Mouse (Mus musculus) limb, embryonic 12.5 days (tissue): Measurements from ENCODE around the gene Slc39a5. TPM values are rescaled to one million over a fixed set of nuclear protein-coding genes. Genes with fewer than 3 reads are reported as not detected.

Source experiments
- ATAC-seq: fragments of 200-750 bp; cut with Nextera tagmentation; 2 replicates; pipeline ENCODE4 v1.8.0; 2017; ENCODE audit warnings: low read depth, moderate TSS enrichment; ENCODE audit not compliant: insufficient number of reproducible peaks, insufficient read depth, low FRiP score, low TSS enrichment
- H3K27ac ChIP-seq: fragments of 300-500 bp; sonication (generic); 2 replicates; pipeline ENCODE4 v1.5.1; 2016; ENCODE audit warnings: mild to moderate bottlenecking, moderate library complexity
- H3K27me3 ChIP-seq: fragments of 300-500 bp; sonication (generic); 2 replicates; pipeline ENCODE4 v1.6.1; 2016; ENCODE audit warnings: mild to moderate bottlenecking, moderate library complexity
- H3K36me3 ChIP-seq: fragments of 300-500 bp; sonication (generic); 2 replicates; pipeline ENCODE4 v1.6.1; 2016; ENCODE audit warnings: mild to moderate bottlenecking, moderate library complexity
- H3K4me1 ChIP-seq: fragments of 300-500 bp; sonication (generic); replicated peaks from 2 replicates; pipeline ENCODE4 v1.6.1; 2016
- H3K4me2 ChIP-seq: fragments of 300-500 bp; sonication (generic); 2 replicates; pipeline ENCODE4 v1.6.1; 2016; ENCODE audit warnings: mild to moderate bottlenecking, moderate library complexity
- H3K4me3 ChIP-seq: fragments of 300-500 bp; sonication (generic); replicated peaks from 2 replicates; pipeline ENCODE4 v1.5.1; 2016; ENCODE audit warnings: mild to moderate bottlenecking
- H3K9ac ChIP-seq: fragments of 300-500 bp; sonication (generic); replicated peaks from 2 replicates; pipeline ENCODE4 v1.6.1; 2016; ENCODE audit warnings: mild to moderate bottlenecking, moderate library complexity
- H3K9me3 ChIP-seq: fragments of 300-500 bp; sonication (generic); 2 replicates; pipeline ENCODE4 v1.6.1; 2016; ENCODE audit warnings: mild to moderate bottlenecking, moderate library complexity
- WGBS: fragments of 180-500 bp; shearing (Covaris S2); methylation state at CpG from one replicate; pipeline ENCODE4 v1.1.7; 2016; 5-methylcytosine and 5-hydroxymethylcytosine counted together
- microRNA-seq: library from miRNA; unstranded; fragments of <30 nt; microRNA quantifications from one replicate; pipeline ENCODE4, GENCODE M21; 2017
- polyA plus RNA-seq: library from polyadenylated mRNA; unstranded; fragments of >200 nt; fragmentation: Nextera tagmentation; extraction: Ambion mirVana; gene quantifications from 2 replicates; pipeline ENCODE4 v1.2.1, GENCODE M21; 2016

Gene Slc39a5
- polyA plus RNA-seq, 1 experiment from 2014 or later, result not detected

DNA sequence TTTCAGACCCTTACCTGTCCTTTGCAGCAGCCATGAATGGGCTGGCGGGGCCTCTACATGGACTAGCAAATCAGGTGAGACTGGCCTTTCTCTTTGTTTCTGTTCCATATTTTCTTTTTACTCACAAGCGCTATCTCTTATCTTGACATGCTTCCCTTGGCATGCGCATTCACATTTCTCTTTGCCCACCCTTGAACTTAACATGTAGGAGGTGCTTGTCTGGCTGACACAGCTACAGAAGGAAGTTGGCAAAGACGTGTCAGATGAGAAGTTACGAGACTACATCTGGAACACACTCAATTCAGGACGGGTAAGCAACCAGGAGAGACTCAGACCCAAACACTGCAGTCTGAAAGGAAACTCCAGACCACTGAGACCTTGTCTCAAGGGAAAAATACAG, 41.8 kb downstream of the Slc39a5 start:
- H3K4me1 ChIP-seq, result no peaks in the 10 kb centered on the region
- no peak overlapping the region for H3K4me3 ChIP-seq
- no peak for ATAC-seq
- peaks cover 88% of the 10 kb centered on the region for H3K36me3 ChIP-seq
- H3K27ac ChIP-seq, result no peak overlapping the region
- H3K27me3 ChIP-seq, result no peaks in the 10 kb centered on the region
- no peak overlapping the region for H3K4me2 ChIP-seq
- no peaks in the 10 kb centered on the region for H3K9me3 ChIP-seq
- H3K9ac ChIP-seq, result no peak overlapping the region
- 87% methylated on average over 6 of the region's 6 CpGs for WGBS

DNA sequence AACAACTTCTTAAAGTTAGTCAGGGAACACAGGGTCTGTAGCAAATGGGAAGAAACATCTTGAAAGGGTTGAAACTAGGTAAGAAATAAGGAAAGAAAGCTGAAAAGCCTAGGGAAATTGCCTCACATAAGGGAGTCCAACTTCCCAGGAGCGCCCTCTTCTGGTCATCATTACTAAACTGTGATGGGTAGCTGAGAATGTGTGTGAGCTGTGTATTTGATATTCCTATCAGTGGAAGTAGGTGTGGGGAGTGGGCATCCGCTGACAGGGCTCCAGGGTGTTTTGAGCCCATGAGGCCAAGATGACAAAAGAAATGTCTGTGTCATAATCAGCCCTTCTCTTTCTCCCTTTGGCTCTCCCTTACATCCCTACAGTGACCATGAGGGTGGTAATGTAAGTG, 42.2 kb downstream of the Slc39a5 start:
- Histone ChIP-seq H3K9me3 (no peaks in the 10 kb centered on the region), H3K27me3 (no peaks in the 10 kb centered on the region), H3K4me3 (no peak overlapping the region), H3K9ac (no peak overlapping the region), H3K27ac (no peak overlapping the region), H3K36me3 (peaks cover 91% of the 10 kb centered on the region), H3K4me2 (no peak overlapping the region), H3K4me1 (no peaks in the 10 kb centered on the region)
- ATAC-seq, result no peak
- WGBS, result 64% methylated on average over 2 of the region's 2 CpGs

DNA sequence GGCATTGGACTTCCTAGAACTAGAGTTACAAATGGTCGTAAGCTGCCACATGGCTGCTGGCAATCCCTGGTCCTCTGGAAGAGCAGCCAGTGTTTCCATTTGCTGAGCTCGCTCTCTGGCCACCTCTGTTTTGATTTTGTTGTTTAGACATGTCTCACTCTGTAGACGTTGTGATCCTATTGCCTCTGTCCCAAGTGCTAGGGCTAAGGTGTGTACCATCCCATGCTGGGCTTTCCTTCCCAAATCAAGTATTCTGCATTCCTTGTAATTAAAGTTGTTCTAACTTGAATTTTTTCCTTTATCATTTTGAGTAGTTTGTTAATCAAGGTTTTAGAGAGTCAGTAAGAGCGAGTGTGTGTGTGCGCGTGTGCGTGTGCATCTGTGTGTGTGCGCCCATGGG, 53.5 kb downstream of the Slc39a5 start:
- 0 out of 2 replicates have a peak, but pooled peaks cover 5% of the 10 kb centered on the region for H3K4me1 ChIP-seq
- no peak overlapping the region for H3K4me3 ChIP-seq
- no peak overlapping the region for H3K4me2 ChIP-seq
- H3K9me3 ChIP-seq, result no peaks in the 10 kb centered on the region
- H3K9ac ChIP-seq, result no peak overlapping the region
- WGBS, result 90% methylated on average over 8 of the region's 8 CpGs
- ATAC-seq, result no peak
- no peaks in the 10 kb centered on the region for H3K27me3 ChIP-seq
- H3K36me3 ChIP-seq, result peaks cover 41% of the 10 kb centered on the region
- H3K27ac ChIP-seq, result no peak overlapping the region

Small RNAs within 50 kb of the gene (microRNA-seq; reads per million reads assigned to microRNA genes)
- not detected for gene Gm25361
- not detected for gene Gm26308
- gene Mir6914, result not detected
- gene Mir6915, result 1.6 reads per million

Other genes with a start within 250 kb of the Slc39a5 start
- 33.0 and 33.5 TPM in 2 replicates for gene Rbms2, start 220.9 kb downstream of the Slc39a5 start, polyA plus RNA-seq
- 1.5 and 2.3 TPM in 2 replicates for gene Gls2, start 206.8 kb downstream of the Slc39a5 start, polyA plus RNA-seq
- 31.0 and 32.4 TPM in 2 replicates for gene Spryd4, start 189.4 kb downstream of the Slc39a5 start, polyA plus RNA-seq
- gene Mip, start 175.4 kb downstream of the Slc39a5 start, polyA plus RNA-seq, result 0.38 and 0.44 TPM in 2 replicates
- 103 and 108 TPM in 2 replicates for gene Timeless, start 169.2 kb downstream of the Slc39a5 start, polyA plus RNA-seq
- gene Apon, start 147.1 kb downstream of the Slc39a5 start, polyA plus RNA-seq, result 0.68 and 1.0 TPM in 2 replicates
- not detected in 2 replicates for gene Apof, start 132.6 kb downstream of the Slc39a5 start, polyA plus RNA-seq
- 17.1 and 17.6 TPM in 2 replicates for gene Stat2, start 130.7 kb downstream of the Slc39a5 start, polyA plus RNA-seq
- 0.20 TPM in 2 replicates for gene Il23a, start 102.5 kb downstream of the Slc39a5 start, polyA plus RNA-seq
- gene Pan2, start 97.9 kb downstream of the Slc39a5 start, polyA plus RNA-seq, result 42.3 and 42.5 TPM in 2 replicates
- 351 and 359 TPM in 2 replicates for gene Cnpy2, start 78.8 kb downstream of the Slc39a5 start, polyA plus RNA-seq
- 178 and 181 TPM in 2 replicates for gene Cs, start 63.5 kb downstream of the Slc39a5 start, polyA plus RNA-seq
- 15.5 and 15.8 TPM in 2 replicates for gene Coq10a, start 32.2 kb downstream of the Slc39a5 start, polyA plus RNA-seq
- gene Ankrd52, start 24.1 kb downstream of the Slc39a5 start, polyA plus RNA-seq, result 13.5 and 14.8 TPM in 2 replicates
- 65.1 and 65.2 TPM in 2 replicates for gene Nabp2, start 10.3 kb upstream of the Slc39a5 start, polyA plus RNA-seq
- gene Rnf41, start 10.4 kb upstream of the Slc39a5 start, polyA plus RNA-seq, result 42.5 TPM in 2 replicates
- 105 and 120 TPM in 2 replicates for gene Smarcc2, start 58.0 kb upstream of the Slc39a5 start, polyA plus RNA-seq
- gene Myl6, start 92.9 kb upstream of the Slc39a5 start, polyA plus RNA-seq, result 827 and 868 TPM in 2 replicates
- gene Myl6b, start 97.5 kb upstream of the Slc39a5 start, polyA plus RNA-seq, result 3.2 and 3.4 TPM in 2 replicates
- gene Esyt1, start 124.6 kb upstream of the Slc39a5 start, polyA plus RNA-seq, result 18.5 and 19.9 TPM in 2 replicates
- gene Zc3h10, start 146.5 kb upstream of the Slc39a5 start, polyA plus RNA-seq, result 18.1 and 21.4 TPM in 2 replicates
- 3,599 and 3,605 TPM in 2 replicates for gene Rpl41, start 148.1 kb upstream of the Slc39a5 start, polyA plus RNA-seq
- gene Pa2g4, start 164.8 kb upstream of the Slc39a5 start, polyA plus RNA-seq, result 199 and 206 TPM in 2 replicates
- 15.4 and 16.6 TPM in 2 replicates for gene Erbb3, start 188.4 kb upstream of the Slc39a5 start, polyA plus RNA-seq
- gene Rps26, start 225.5 kb upstream of the Slc39a5 start, polyA plus RNA-seq, result 753 and 757 TPM in 2 replicates
- gene Ikzf4, start 244.8 kb upstream of the Slc39a5 start, polyA plus RNA-seq, result 3.4 and 4.0 TPM in 2 replicates